Mouse (Mus musculus) forebrain, embryonic 14.5 days (tissue): ENCODE results near the gene Paqr5. TPM values are rescaled to one million over a fixed set of nuclear protein-coding genes. Genes with fewer than 3 reads are reported as not detected.
A peak's percentile ranks its signal among the peaks of the same experiment; 100 is the strongest.

ENCODE experiments used
- ATAC-seq: fragments of 200-750 bp; cut with Nextera tagmentation; 2 replicates; pipeline ENCODE4 v1.8.0; 2017; ENCODE audit warnings: mild to moderate bottlenecking, moderate library complexity
- DNase-seq: peaks from one replicate; pipeline ENCODE4 v3.0.0-alpha.2; 2015; ENCODE audit warnings: low spot score
- H3K27ac ChIP-seq: fragments of 300-500 bp; sonication (generic); 2 replicates; pipeline ENCODE4 v1.5.1; 2014; ENCODE audit warnings: low read depth, mild to moderate bottlenecking, control low read depth, low read length, moderate library complexity
- H3K27me3 ChIP-seq: fragments of 300-500 bp; sonication (generic); replicated peaks from 2 replicates; pipeline ENCODE4 v1.6.1; 2014; ENCODE audit warnings: low read length, control low read depth, mixed read lengths; ENCODE audit not compliant: control insufficient read depth, insufficient read depth
- H3K36me3 ChIP-seq: fragments of 300-500 bp; sonication (generic); 2 replicates; pipeline ENCODE4 v1.6.1; 2014; ENCODE audit warnings: low read length, control low read depth; ENCODE audit not compliant: control insufficient read depth, insufficient read depth
- H3K4me1 ChIP-seq: fragments of 300-500 bp; sonication (generic); 2 replicates; pipeline ENCODE4 v1.6.1; 2014; ENCODE audit warnings: antibody characterized with exemption, low read length, control low read depth; ENCODE audit not compliant: control insufficient read depth, insufficient read depth
- H3K4me2 ChIP-seq: fragments of 300-500 bp; sonication (generic); 2 replicates; pipeline ENCODE4 v1.6.1; 2014; ENCODE audit warnings: mild to moderate bottlenecking, control low read depth, low read length
- H3K4me3 ChIP-seq: fragments of 300-500 bp; sonication (generic); 2 replicates; pipeline ENCODE4 v1.5.1; 2014; ENCODE audit warnings: low read depth, low read length, control low read depth
- H3K9ac ChIP-seq: fragments of 300-500 bp; sonication (generic); 2 replicates; pipeline ENCODE4 v1.6.1; 2014; ENCODE audit warnings: mild to moderate bottlenecking, low read length, control low read depth, moderate library complexity
- H3K9me3 ChIP-seq: fragments of 300-500 bp; sonication (generic); replicated peaks from 2 replicates; pipeline ENCODE4 v1.6.1; 2016; ENCODE audit warnings: low read length, control low read depth, mixed read lengths; ENCODE audit not compliant: control insufficient read depth
- WGBS: fragments of 180-500 bp; shearing (Covaris S2); extraction: QIAGEN DNeasy Blood & Tissue Kit; methylation state at CpG from one replicate; pipeline ENCODE4 v1.1.7; 2014; 5-methylcytosine and 5-hydroxymethylcytosine counted together
- polyA plus RNA-seq: library from polyadenylated mRNA; unstranded; fragments of >200 nt; fragmentation: Nextera tagmentation; extraction: Ambion mirVana; gene quantifications from 2 replicates; pipeline ENCODE4 v1.2.1, GENCODE M21; 2014

Paqr5 gene
- polyA plus RNA-seq, result 0.53 and 0.55 TPM in 2 replicates

DNA sequence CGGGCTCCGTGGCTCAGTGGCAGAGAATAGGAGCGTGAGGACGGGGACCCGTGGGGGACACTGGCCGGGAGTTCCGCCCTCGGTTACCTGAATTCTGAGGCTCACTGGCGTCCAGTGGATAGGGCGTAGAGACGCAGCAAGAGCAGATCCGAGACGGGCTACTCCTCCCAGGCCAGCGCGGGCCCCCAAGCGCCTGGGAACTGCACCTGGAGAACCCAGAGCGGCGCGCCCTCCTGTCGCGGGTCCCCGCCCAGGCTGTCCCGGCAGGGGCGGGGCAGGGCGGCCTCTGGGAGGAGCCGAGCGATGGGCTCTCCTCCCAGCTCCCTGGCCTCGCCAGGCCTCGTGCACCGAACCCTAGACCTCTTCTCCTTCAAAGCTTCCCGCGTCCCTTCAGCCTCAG, at the start of gene Paqr5:
Paqr5 (minus strand) TSS at position 257 of the 400 bp plus-strand sequence.
- Histone ChIP-seq H3K27ac (no peak within 1 kb of the TSS), H3K9ac (peak within 1 kb of the TSS; percentile 25; the same call in 1 of the 2 replicates), H3K4me2 (peak within 1 kb of the TSS; percentile 63), H3K4me1 (peaks cover 8% of the 10 kb centered on the region), H3K9me3 (no peaks in the 10 kb centered on the region), H3K4me3 (peak within 1 kb of the TSS; percentile 32), H3K27me3 (peaks cover 20% of the 10 kb centered on the region), H3K36me3 (no peaks in the 10 kb centered on the region)
- 1% methylated on average over 25 of the region's 32 CpGs for WGBS
- DNase-seq (peak; percentile 14), ATAC-seq (no peak; the same call in 1 of the 2 replicates)

- WGBS, result 94% methylated on average over 3 of the region's 3 CpGs
- Histone ChIP-seq H3K36me3 (no peaks in the 10 kb centered on the region), H3K9ac (no peak overlapping the region), H3K4me1 (no peaks in the 10 kb centered on the region), H3K27ac (no peak overlapping the region), H3K4me2 (no peak overlapping the region), H3K4me3 (no peak overlapping the region), H3K9me3 (no peaks in the 10 kb centered on the region), H3K27me3 (no peaks in the 10 kb centered on the region)
- DNase-seq (no peak), ATAC-seq (no peak)
These were observed 35.6 kb upstream of the Paqr5 start for GRCm38 (mm10) chr9:62062234-62062633.

DNA sequence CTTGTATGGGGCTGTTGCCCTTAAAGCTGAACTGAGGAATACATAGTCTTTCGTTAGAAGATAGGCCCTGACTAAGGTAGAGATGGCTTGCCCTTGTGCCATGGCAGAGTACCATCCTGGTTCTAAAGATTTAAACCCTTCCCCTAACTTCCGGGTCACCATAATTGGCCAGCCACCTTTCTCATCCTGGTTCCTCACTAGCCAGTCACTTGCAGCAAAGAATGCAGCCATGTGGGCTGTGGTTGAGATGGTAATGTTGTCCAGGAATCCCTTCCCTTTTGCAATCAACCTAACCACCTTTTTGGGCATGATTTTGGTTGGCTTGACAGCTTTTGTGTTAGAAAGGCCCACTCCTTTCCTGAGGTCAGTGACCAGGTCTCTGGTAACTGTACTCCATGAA, 33.8 kb upstream of the Paqr5 start:
- Histone ChIP-seq H3K9ac (no peak overlapping the region), H3K9me3 (no peaks in the 10 kb centered on the region), H3K36me3 (no peaks in the 10 kb centered on the region), H3K4me3 (no peak overlapping the region), H3K4me2 (no peak overlapping the region), H3K4me1 (no peaks in the 10 kb centered on the region), H3K27me3 (no peaks in the 10 kb centered on the region), H3K27ac (no peak overlapping the region)
- DNase-seq, result no peak
- WGBS, result 87% methylated on average over 2 of the region's 2 CpGs
- ATAC-seq, result no peak

GRCm38 (mm10) chr9:62059941-62060340, 33.3 kb upstream of the Paqr5 start:
- Histone ChIP-seq H3K27ac (no peak overlapping the region), H3K9me3 (no peaks in the 10 kb centered on the region), H3K36me3 (no peaks in the 10 kb centered on the region), H3K4me3 (no peak overlapping the region), H3K4me1 (no peaks in the 10 kb centered on the region), H3K4me2 (no peak overlapping the region), H3K27me3 (no peaks in the 10 kb centered on the region), H3K9ac (no peak overlapping the region)
- DNase-seq, result no peak
- 77% methylated on average over 11 of the region's 11 CpGs for WGBS
- no peak for ATAC-seq

DNA sequence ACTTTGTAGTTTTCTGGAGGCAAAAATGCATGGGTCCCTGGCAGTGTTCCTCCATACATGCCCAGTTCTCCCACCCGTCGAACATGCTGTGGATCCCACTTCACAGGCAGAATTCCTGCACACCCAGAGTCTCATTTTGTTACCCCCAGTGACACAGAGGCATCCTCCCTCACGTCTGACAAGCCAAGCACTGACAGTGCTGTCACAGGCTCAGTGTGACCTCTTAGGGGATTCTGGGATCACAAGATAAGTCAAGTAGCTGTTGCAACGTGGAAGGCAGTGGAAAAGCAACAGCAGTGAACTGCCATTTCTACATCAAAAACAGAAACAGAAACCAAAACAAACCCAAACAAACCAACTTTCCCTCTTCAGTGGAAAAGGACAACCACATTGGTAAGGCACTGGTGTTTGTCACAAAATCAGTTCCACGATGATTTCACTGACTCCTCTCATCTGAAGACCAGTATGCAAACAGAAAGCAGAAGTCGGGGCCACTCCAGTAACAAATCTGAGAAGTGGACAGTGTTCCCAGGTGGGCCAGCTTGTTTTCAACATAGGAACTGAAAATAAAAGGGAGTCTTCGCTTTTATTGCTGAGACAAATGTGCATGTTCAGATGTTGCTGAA, 31.3 kb upstream of the Paqr5 start:
- Histone ChIP-seq H3K27ac (no peak overlapping the region), H3K4me2 (no peak overlapping the region), H3K27me3 (no peaks in the 10 kb centered on the region), H3K4me3 (no peak overlapping the region), H3K4me1 (no peaks in the 10 kb centered on the region), H3K9me3 (no peaks in the 10 kb centered on the region), H3K36me3 (no peaks in the 10 kb centered on the region), H3K9ac (no peak overlapping the region)
- no peak for ATAC-seq
- no peak for DNase-seq
- 85% methylated on average over 7 of the region's 7 CpGs for WGBS

- H3K4me2 ChIP-seq, result no peak overlapping the region
- no peaks in the 10 kb centered on the region for H3K27me3 ChIP-seq
- no peak overlapping the region for H3K9ac ChIP-seq
- no peak for ATAC-seq
- H3K4me3 ChIP-seq, result no peak overlapping the region
- H3K36me3 ChIP-seq, result no peaks in the 10 kb centered on the region
- 93% methylated on average over 2 of the region's 2 CpGs for WGBS
- H3K27ac ChIP-seq, result no peak overlapping the region
- no peak for DNase-seq
- no peaks in the 10 kb centered on the region for H3K4me1 ChIP-seq
- H3K9me3 ChIP-seq, result no peaks in the 10 kb centered on the region
These were observed 29.6 kb upstream of the Paqr5 start for GRCm38 (mm10) chr9:62056206-62056605.

DNA sequence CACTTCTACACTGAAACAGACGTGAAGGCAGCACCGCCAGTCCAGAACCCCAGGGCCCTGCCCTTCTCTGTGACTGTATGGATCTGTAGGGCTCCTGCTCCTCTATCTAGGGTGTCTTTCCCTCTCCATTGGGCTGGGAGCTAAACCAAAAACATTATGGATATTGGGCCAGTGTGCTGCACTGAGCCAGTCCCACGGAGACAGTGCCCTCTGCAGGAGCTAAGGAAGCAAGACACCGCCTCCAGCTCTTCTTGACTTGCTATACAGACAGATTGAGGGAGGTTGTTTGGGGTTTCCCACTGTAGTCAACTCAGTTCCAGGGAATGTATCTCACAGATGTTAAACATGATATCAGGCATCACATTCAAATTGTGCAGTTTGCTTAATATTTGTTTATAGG, 24.1 kb upstream of the Paqr5 start:
- DNase-seq (peak; percentile 49), ATAC-seq (no peak)
- Histone ChIP-seq H3K27me3 (no peaks in the 10 kb centered on the region), H3K9ac (no peak overlapping the region), H3K9me3 (no peaks in the 10 kb centered on the region), H3K36me3 (no peaks in the 10 kb centered on the region), H3K4me2 (no peak overlapping the region), H3K4me1 (no peaks in the 10 kb centered on the region), H3K4me3 (no peak overlapping the region), H3K27ac (no peak overlapping the region)
- WGBS, result 45% methylated on average over 4 of the region's 4 CpGs

DNA sequence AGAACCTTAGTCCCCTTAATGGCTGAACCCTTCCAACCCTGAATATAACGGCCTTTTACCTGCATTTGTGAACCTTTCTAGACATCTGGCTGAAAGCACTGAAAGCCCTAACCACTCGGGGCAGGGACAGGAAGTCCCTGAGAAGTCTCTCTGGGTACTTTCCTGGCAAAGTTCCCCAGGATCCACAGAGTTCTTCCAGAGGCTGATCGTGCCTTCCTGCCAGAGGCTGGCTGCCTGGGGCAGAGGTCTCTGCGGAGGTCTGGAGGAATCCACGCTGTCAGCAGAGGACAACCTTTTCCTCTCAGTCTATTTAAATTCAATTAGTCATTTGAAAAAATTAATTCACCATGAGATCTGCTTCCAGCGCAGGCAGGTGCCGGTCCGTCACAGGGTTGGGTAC, 22.5 kb upstream of the Paqr5 start:
- no peak overlapping the region for H3K4me3 ChIP-seq
- no peaks in the 10 kb centered on the region for H3K36me3 ChIP-seq
- WGBS, result 75% methylated on average over 8 of the region's 8 CpGs
- H3K4me1 ChIP-seq, result no peaks in the 10 kb centered on the region
- DNase-seq (no peak), ATAC-seq (no peak)
- no peaks in the 10 kb centered on the region for H3K9me3 ChIP-seq
- no peak overlapping the region for H3K9ac ChIP-seq
- H3K27me3 ChIP-seq, result no peaks in the 10 kb centered on the region
- no peak overlapping the region for H3K27ac ChIP-seq
- no peak overlapping the region for H3K4me2 ChIP-seq

DNA sequence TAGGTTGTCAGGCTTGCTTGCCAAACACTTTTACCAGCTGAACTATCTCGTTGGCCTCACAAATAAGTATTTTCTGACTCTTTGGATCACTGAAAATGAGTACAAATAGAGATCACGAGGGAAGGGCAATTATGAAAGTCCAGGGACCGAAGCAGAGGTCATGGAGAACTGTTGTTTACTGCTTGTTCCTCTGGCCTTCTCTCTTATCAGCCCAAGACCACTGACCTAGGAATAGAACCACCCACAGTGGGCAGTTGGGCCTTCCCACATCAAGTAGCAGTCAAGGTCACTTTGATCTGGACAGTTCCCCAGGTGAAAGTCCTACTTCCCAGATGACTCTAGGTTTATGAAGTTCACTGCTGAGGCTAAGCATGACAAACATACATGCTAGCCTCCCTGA, 15.5 kb upstream of the Paqr5 start:
- no peak overlapping the region for H3K27ac ChIP-seq
- no peak for ATAC-seq
- DNase-seq, result no peak
- no peak overlapping the region for H3K9ac ChIP-seq
- H3K4me1 ChIP-seq, result no peaks in the 10 kb centered on the region
- H3K36me3 ChIP-seq, result no peaks in the 10 kb centered on the region
- H3K27me3 ChIP-seq, result no peaks in the 10 kb centered on the region
- H3K4me3 ChIP-seq, result no peak overlapping the region
- WGBS, result 83% methylated on average over 3 of the region's 3 CpGs
- no peak overlapping the region for H3K4me2 ChIP-seq
- H3K9me3 ChIP-seq, result no peaks in the 10 kb centered on the region
